Mouse (Mus musculus) heart, postnatal 4 days (tissue): ENCODE measurements around the gene Olfr970. TPM values are rescaled to one million over a fixed set of nuclear protein-coding genes. Genes with fewer than 3 reads are reported as not detected.
"Not testable (repeated sequence)": the region's sequence is repeated elsewhere in the genome, so short reads cannot be mapped to it uniquely, and the experiment has no call there.

ENCODE experiments used
- DNase-seq: peaks from one replicate; pipeline ENCODE4 v3.0.0; 2021
- total RNA-seq, 2 experiments: library from RNA; stranded (reverse); gene quantifications; 2 replicates each; pipeline ENCODE4 v1.2.3; 2021

The Olfr970 gene
- not detected for total RNA-seq

DNA sequence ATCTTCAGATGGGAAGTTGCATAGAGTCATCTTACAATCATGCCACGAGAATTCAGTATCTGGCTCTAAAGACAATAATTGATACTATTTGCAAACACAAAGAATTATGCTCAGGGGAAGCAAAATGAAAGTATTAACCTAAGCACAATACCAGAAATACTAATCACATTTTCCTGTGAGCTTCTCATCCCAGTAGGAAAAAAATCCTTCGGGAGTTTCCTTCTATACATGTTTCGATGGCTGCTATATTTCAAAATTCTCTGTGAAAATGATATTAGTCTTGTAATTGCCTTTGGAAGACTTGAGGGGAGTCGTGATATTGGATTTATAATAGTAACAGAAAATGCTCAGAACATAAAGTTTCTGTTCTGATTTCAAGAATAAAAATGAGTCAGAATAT lies at the start of gene Olfr970:
TSS of gene Olfr970 (plus strand) at position 301 of the 400 bp plus-strand sequence.
- DNase-seq = no peak

DNA sequence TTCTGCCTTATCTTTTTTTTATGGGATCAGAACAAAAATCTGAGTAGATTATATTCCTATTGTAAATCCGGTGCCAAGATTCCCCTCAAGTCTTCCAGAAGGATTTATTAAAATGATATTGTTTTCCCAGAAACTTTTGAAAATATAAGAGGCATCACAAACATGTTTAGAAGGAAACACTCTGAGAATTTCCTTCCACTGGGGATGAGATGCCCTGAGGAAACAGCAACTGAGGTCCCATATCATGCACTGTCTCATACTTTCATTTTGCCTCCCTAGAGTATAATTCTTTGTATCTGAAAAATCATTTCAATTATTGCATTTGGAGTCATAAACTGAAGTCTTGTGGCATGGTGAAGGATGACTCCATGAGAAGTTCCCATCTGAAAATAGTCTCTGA lies 25.5 kb upstream of the Olfr970 start, which contains the start of gene Olfr968:
TSS of gene Olfr968 (minus strand) at position 101 of the 400 bp plus-strand sequence.
- no peak for DNase-seq

DNA sequence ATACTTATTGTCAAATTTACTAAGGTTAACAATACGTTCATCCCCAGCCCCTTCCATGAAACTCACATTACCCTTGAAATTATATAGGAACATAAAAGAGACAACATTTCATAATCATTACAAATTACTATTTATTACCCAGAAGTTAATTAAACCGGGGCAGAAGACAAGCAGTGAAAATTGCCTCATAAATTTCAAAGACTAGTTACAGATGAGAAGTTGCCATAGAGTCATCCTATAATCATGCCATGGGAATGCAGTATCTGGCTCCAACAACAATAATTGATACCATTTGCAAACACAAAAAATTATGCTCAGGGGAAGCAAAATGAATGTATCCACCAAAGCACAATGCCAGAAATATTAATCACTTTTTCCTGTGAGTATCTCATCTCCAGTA lies 18.1 kb upstream of the Olfr970 start, which contains the start of gene Olfr969:
TSS of gene Olfr969 (plus strand) at position 388 of the 400 bp plus-strand sequence.
- DNase-seq = no peak

DNA sequence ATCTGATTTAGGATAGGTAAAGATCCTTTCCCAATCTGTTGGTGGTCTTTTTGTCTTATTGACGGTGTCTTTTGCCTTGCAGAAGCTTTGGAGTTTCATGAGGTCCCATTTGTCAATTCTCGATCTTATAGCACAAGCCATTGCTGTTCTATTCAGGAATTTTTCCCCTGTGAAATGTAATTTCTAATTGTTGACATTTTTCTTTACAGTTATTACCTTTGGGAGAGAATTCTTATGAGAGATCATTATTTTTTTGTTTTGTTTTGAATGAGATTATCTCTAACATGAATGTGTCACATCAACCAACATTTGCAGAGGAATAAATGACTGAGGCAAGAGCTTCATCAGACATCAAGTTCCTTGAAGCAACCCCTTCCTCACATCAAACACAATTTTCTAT lies 27.9 kb downstream of the Olfr970 start, which contains the start of gene Olfr971:
TSS of gene Olfr971 (plus strand) at position 301 of the 400 bp plus-strand sequence.
- not testable (repeated sequence) for DNase-seq

DNA sequence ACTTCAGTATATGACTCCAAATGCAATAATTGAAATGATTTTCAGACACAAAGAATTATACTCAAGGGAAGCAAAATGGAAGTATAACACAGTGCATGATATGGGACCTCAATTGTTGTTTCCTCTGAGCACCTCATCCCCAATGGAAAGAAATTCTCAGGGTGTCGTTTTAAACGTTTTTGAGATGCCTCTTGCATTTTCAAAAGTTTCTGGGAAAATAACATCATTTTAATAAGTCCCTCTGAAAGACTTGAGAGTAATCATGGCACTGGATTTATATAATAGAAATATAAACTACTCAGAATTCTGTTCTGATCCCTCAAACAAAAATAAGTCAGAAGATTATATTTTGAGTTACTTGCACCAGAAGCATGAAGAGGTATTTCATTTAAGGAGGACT lies 57.5 kb downstream of the Olfr970 start, which contains the start of gene Olfr972:
TSS of gene Olfr972 (plus strand) at position 301 of the 400 bp plus-strand sequence.
- no peak for DNase-seq

Other genes with a start within 250 kb of the Olfr970 start
- gene Olfr959, start 233.3 kb upstream of the Olfr970 start, total RNA-seq = not detected
- gene AW551984, start 204.5 kb upstream of the Olfr970 start, total RNA-seq = 1 to 10 TPM; 7.8 to 8.0 TPM
- gene Olfr148, start 198.2 kb upstream of the Olfr970 start, total RNA-seq = not detected
- not detected for gene Olfr960, start 187.5 kb upstream of the Olfr970 start, total RNA-seq
- not detected for gene Olfr961, start 163.8 kb upstream of the Olfr970 start, total RNA-seq
- gene Olfr963, start 141.7 kb upstream of the Olfr970 start, total RNA-seq = not detected
- not detected for gene Olfr149, start 101.7 kb upstream of the Olfr970 start, total RNA-seq
- gene Olfr965, start 97.5 kb upstream of the Olfr970 start, total RNA-seq = not detected
- not detected for gene Olfr150, start 77.9 kb upstream of the Olfr970 start, total RNA-seq
- not detected for gene Olfr967, start 62.6 kb upstream of the Olfr970 start, total RNA-seq
- not detected for gene Olfr968, start 25.6 kb upstream of the Olfr970 start, total RNA-seq
- gene Olfr969, start 17.9 kb upstream of the Olfr970 start, total RNA-seq = not detected
- gene Olfr971, start 28.0 kb downstream of the Olfr970 start, total RNA-seq = not detected
- not detected for gene Olfr972, start 57.6 kb downstream of the Olfr970 start, total RNA-seq
- not detected for gene Olfr229, start 98.5 kb downstream of the Olfr970 start, total RNA-seq
- gene Olfr974, start 128.6 kb downstream of the Olfr970 start, total RNA-seq = not detected
- not detected for gene Olfr975, start 143.2 kb downstream of the Olfr970 start, total RNA-seq
- gene Olfr976, start 152.3 kb downstream of the Olfr970 start, total RNA-seq = not detected
- gene Olfr978, start 183.3 kb downstream of the Olfr970 start, total RNA-seq = not detected
- gene Olfr979, start 194.6 kb downstream of the Olfr970 start, total RNA-seq = not detected
- not detected for gene Olfr980, start 200.7 kb downstream of the Olfr970 start, total RNA-seq
- not detected for gene Olfr981, start 212.6 kb downstream of the Olfr970 start, total RNA-seq